Mouse (Mus musculus): Measurements from ENCODE around the gene Rpl3l. TPM values are rescaled to one million over a fixed set of nuclear protein-coding genes. Genes with fewer than 3 reads are reported as not detected.

Rpl3l gene
- polyA plus RNA-seq, 1 experiment from 2014 or later, result not detected

- no peak overlapping the region for H3K9ac ChIP-seq (ENCODE audit: low read length)
- H3K9me3 ChIP-seq (ENCODE audit: control insufficient read depth, low read length), result no peaks in the 10 kb centered on the region
- no peak overlapping the region for H3K4me3 ChIP-seq (ENCODE audit: low read depth, low read length)
- H3K27ac ChIP-seq (replicated peaks; ENCODE audit: low read depth, low read length), result no peak overlapping the region
- no peaks in the 10 kb centered on the region for H3K27me3 ChIP-seq (ENCODE audit: control insufficient read depth, insufficient read depth, low read length)
- 85% methylated on average over 8 of the region's 8 CpGs for WGBS
- DNase-seq (ENCODE audit: low spot score) (no peak), ATAC-seq (ENCODE audit: insufficient number of reproducible peaks, low FRiP score, low TSS enrichment, low read depth) (no peak)
- H3K4me1 ChIP-seq (ENCODE audit: control insufficient read depth, insufficient read depth, low read length), result peaks cover 1% of the 10 kb centered on the region; the same call in 1 of the 2 replicates
- no peaks in the 10 kb centered on the region; the same call in 1 of the 2 replicates for H3K36me3 ChIP-seq (ENCODE audit: control insufficient read depth, insufficient read depth, low read length)
- no peak overlapping the region for H3K4me2 ChIP-seq (ENCODE audit: low read depth, severe bottlenecking)
Measured at GRCm38 (mm10) chr17:24742307-24742706, 14.7 kb downstream of the Rpl3l start.

- 79% methylated on average over 5 of the region's 5 CpGs for WGBS
- DNase-seq (ENCODE audit: low spot score), result no peak
- ATAC-seq (ENCODE audit: insufficient number of reproducible peaks, low FRiP score, low TSS enrichment, low read depth), result no peak
- Histone ChIP-seq H3K9me3 (ENCODE audit: control insufficient read depth, low read length) (no peaks in the 10 kb centered on the region), H3K4me3 (ENCODE audit: low read depth, low read length) (no peak overlapping the region), H3K9ac (ENCODE audit: low read length) (no peak overlapping the region), H3K27me3 (ENCODE audit: control insufficient read depth, insufficient read depth, low read length) (no peaks in the 10 kb centered on the region), H3K36me3 (ENCODE audit: control insufficient read depth, insufficient read depth, low read length) (no peaks in the 10 kb centered on the region; the same call in 1 of the 2 replicates), H3K4me2 (ENCODE audit: low read depth, severe bottlenecking) (no peak overlapping the region), H3K27ac (replicated peaks; ENCODE audit: low read depth, low read length) (no peak overlapping the region), H3K4me1 (ENCODE audit: control insufficient read depth, insufficient read depth, low read length) (no peaks in the 10 kb centered on the region)
Measured at GRCm38 (mm10) chr17:24743896-24744295, 16.3 kb downstream of the Rpl3l start.

- Histone ChIP-seq H3K27ac (replicated peaks; ENCODE audit: low read depth, low read length) (no peak overlapping the region), H3K27me3 (ENCODE audit: control insufficient read depth, insufficient read depth, low read length) (no peaks in the 10 kb centered on the region), H3K36me3 (ENCODE audit: control insufficient read depth, insufficient read depth, low read length) (no peaks in the 10 kb centered on the region; the same call in 1 of the 2 replicates), H3K4me1 (ENCODE audit: control insufficient read depth, insufficient read depth, low read length) (no peaks in the 10 kb centered on the region), H3K9me3 (ENCODE audit: control insufficient read depth, low read length) (no peaks in the 10 kb centered on the region), H3K4me3 (ENCODE audit: low read depth, low read length) (no peak overlapping the region), H3K9ac (ENCODE audit: low read length) (no peak overlapping the region), H3K4me2 (ENCODE audit: low read depth, severe bottlenecking) (no peak overlapping the region)
- 73% methylated on average over 3 of the region's 3 CpGs for WGBS
- DNase-seq (ENCODE audit: low spot score) (no peak), ATAC-seq (ENCODE audit: insufficient number of reproducible peaks, low FRiP score, low TSS enrichment, low read depth) (no peak)
Measured at GRCm38 (mm10) chr17:24744381-24744780, 16.8 kb downstream of the Rpl3l start.

- Histone ChIP-seq H3K9ac (ENCODE audit: low read length) (no peak overlapping the region), H3K4me3 (ENCODE audit: low read depth, low read length) (no peak overlapping the region), H3K27ac (replicated peaks; ENCODE audit: low read depth, low read length) (no peak overlapping the region), H3K36me3 (ENCODE audit: control insufficient read depth, insufficient read depth, low read length) (no peaks in the 10 kb centered on the region), H3K4me2 (ENCODE audit: low read depth, severe bottlenecking) (no peak overlapping the region), H3K4me1 (ENCODE audit: control insufficient read depth, insufficient read depth, low read length) (no peaks in the 10 kb centered on the region), H3K9me3 (ENCODE audit: control insufficient read depth, low read length) (no peaks in the 10 kb centered on the region), H3K27me3 (ENCODE audit: control insufficient read depth, insufficient read depth, low read length) (peaks cover 4% of the 10 kb centered on the region)
- peak; percentile 89 for DNase-seq (ENCODE audit: low spot score)
- peak; percentile 74 for ATAC-seq (ENCODE audit: insufficient number of reproducible peaks, low FRiP score, low TSS enrichment, low read depth)
- WGBS, result 22% methylated on average over 7 of the region's 7 CpGs
Measured at GRCm38 (mm10) chr17:24745526-24746497, 18.2 kb downstream of the Rpl3l start.

GRCm38 (mm10) chr17:24746986-24747385, 19.4 kb downstream of the Rpl3l start:
- WGBS, result 37% methylated on average over 4 of the region's 4 CpGs
- no peaks in the 10 kb centered on the region for H3K9me3 ChIP-seq (ENCODE audit: control insufficient read depth, low read length)
- H3K4me3 ChIP-seq (ENCODE audit: low read depth, low read length), result no peak overlapping the region
- no peaks in the 10 kb centered on the region for H3K4me1 ChIP-seq (ENCODE audit: control insufficient read depth, insufficient read depth, low read length)
- H3K27ac ChIP-seq (replicated peaks; ENCODE audit: low read depth, low read length), result no peak overlapping the region
- ATAC-seq (ENCODE audit: insufficient number of reproducible peaks, low FRiP score, low TSS enrichment, low read depth) (no peak), DNase-seq (ENCODE audit: low spot score) (no peak)
- peaks cover 14% of the 10 kb centered on the region for H3K27me3 ChIP-seq (ENCODE audit: control insufficient read depth, insufficient read depth, low read length)
- no peak overlapping the region for H3K9ac ChIP-seq (ENCODE audit: low read length)
- no peak overlapping the region for H3K4me2 ChIP-seq (ENCODE audit: low read depth, severe bottlenecking)
- no peaks in the 10 kb centered on the region for H3K36me3 ChIP-seq (ENCODE audit: control insufficient read depth, insufficient read depth, low read length)

- DNase-seq (ENCODE audit: low spot score) (no peak), ATAC-seq (ENCODE audit: insufficient number of reproducible peaks, low FRiP score, low TSS enrichment, low read depth) (no peak)
- H3K4me1 ChIP-seq (ENCODE audit: control insufficient read depth, insufficient read depth, low read length), result peaks cover 14% of the 10 kb centered on the region; the same call in 1 of the 2 replicates
- 14% methylated on average over 4 of the region's 4 CpGs for WGBS
- H3K9me3 ChIP-seq (ENCODE audit: control insufficient read depth, low read length), result no peaks in the 10 kb centered on the region
- H3K27me3 ChIP-seq (ENCODE audit: control insufficient read depth, insufficient read depth, low read length), result peaks cover 44% of the 10 kb centered on the region
- no peak overlapping the region for H3K4me3 ChIP-seq (ENCODE audit: low read depth, low read length)
- H3K36me3 ChIP-seq (ENCODE audit: control insufficient read depth, insufficient read depth, low read length), result no peaks in the 10 kb centered on the region
- no peak overlapping the region for H3K9ac ChIP-seq (ENCODE audit: low read length)
- H3K27ac ChIP-seq (replicated peaks; ENCODE audit: low read depth, low read length), result no peak overlapping the region
- H3K4me2 ChIP-seq (ENCODE audit: low read depth, severe bottlenecking), result no peak overlapping the region
Measured at GRCm38 (mm10) chr17:24751528-24751927, 23.9 kb downstream of the Rpl3l start.

- no peak within 1 kb of the TSS for H3K27ac ChIP-seq (replicated peaks; ENCODE audit: low read depth, low read length)
- no peaks in the 10 kb centered on the region for H3K9me3 ChIP-seq (ENCODE audit: control insufficient read depth, low read length)
- DNase-seq (ENCODE audit: low spot score) (peak; percentile 79), ATAC-seq (ENCODE audit: insufficient number of reproducible peaks, low FRiP score, low TSS enrichment, low read depth) (peak; percentile 81; the same call in 1 of the 2 replicates)
- peak within 1 kb of the TSS; percentile 27 for H3K9ac ChIP-seq (ENCODE audit: low read length)
- H3K4me1 ChIP-seq (ENCODE audit: control insufficient read depth, insufficient read depth, low read length), result peaks cover 14% of the 10 kb centered on the region; the same call in 1 of the 2 replicates
- H3K27me3 ChIP-seq (ENCODE audit: control insufficient read depth, insufficient read depth, low read length), result peaks cover 44% of the 10 kb centered on the region
- no peaks in the 10 kb centered on the region for H3K36me3 ChIP-seq (ENCODE audit: control insufficient read depth, insufficient read depth, low read length)
- peak within 1 kb of the TSS; percentile 45 for H3K4me3 ChIP-seq (ENCODE audit: low read depth, low read length)
- peak within 1 kb of the TSS; percentile 96 for H3K4me2 ChIP-seq (ENCODE audit: low read depth, severe bottlenecking)
- WGBS, result under 1% methylated on average over 60 of the region's 82 CpGs
Measured at GRCm38 (mm10) chr17:24752415-24753394, 25.1 kb downstream of the Rpl3l start, which contains the start of gene Hs3st6. Gene Hs3st6 (plus strand): TSS chr17:24752988.

- ATAC-seq (ENCODE audit: insufficient number of reproducible peaks, low FRiP score, low TSS enrichment, low read depth) (no peak), DNase-seq (ENCODE audit: low spot score) (no peak)
- H3K27me3 ChIP-seq (ENCODE audit: control insufficient read depth, insufficient read depth, low read length), result peaks cover 26% of the 10 kb centered on the region
- H3K9ac ChIP-seq (ENCODE audit: low read length), result no peak overlapping the region
- 65% methylated on average over 1 of the region's 1 CpGs for WGBS
- no peaks in the 10 kb centered on the region for H3K36me3 ChIP-seq (ENCODE audit: control insufficient read depth, insufficient read depth, low read length)
- peaks cover 22% of the 10 kb centered on the region for H3K4me1 ChIP-seq (ENCODE audit: control insufficient read depth, insufficient read depth, low read length)
- H3K4me3 ChIP-seq (ENCODE audit: low read depth, low read length), result no peak overlapping the region
- H3K9me3 ChIP-seq (ENCODE audit: control insufficient read depth, low read length), result no peaks in the 10 kb centered on the region; the same call in 1 of the 2 replicates
- no peak overlapping the region for H3K27ac ChIP-seq (replicated peaks; ENCODE audit: low read depth, low read length)
- H3K4me2 ChIP-seq (ENCODE audit: low read depth, severe bottlenecking), result no peak overlapping the region
Measured at GRCm38 (mm10) chr17:24757394-24757793, 29.8 kb downstream of the Rpl3l start.
